Mouse (Mus musculus): ENCODE measurements at regions not wholly inside any gene's neighbourhood (a gene's known extent, or its start where the extent isn't known, plus 50 kb on each side); places are given as distances from the start of the nearest gene placed in this dataset.

DNA sequence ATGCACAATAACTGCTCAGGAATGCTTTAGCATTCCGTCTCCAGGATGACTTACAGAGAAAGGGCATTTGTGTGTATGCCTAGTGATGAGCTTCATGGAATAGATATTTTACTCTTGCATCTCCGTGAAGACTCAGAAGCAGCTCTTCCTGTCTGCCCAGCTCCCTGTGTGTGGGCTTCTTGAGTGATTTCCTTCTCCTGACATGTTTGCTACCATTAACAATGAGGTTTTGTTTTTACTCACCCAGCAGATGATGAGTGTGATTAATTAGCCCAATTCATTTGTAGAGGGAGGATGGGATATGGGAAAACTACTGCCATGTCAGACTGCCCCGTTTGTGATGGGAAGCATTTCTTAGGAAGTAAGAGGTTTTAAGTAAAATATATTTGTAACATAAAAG lies 63.9 kb upstream of the Cxxc4 start:
- TF ChIP-seq CTCF (IDR thresholded peaks at IDR 0.05; ENCODE audit: borderline replicate concordance, insufficient read depth, low read depth, low read length) (no peak), POLR2A (IDR thresholded peaks at IDR 0.05; ENCODE audit: borderline replicate concordance, insufficient read depth, low read length) (no peak)
